Mouse (Mus musculus): ENCODE data around the gene Sv2c. TPM values are rescaled to one million over a fixed set of nuclear protein-coding genes. Genes with fewer than 3 reads are reported as not detected.
A peak's percentile ranks its signal among the peaks of the same experiment; 100 is the strongest.

Sv2c gene
- total RNA-seq, 2 experiments from 2014 or later = 0.32 to 0.33 TPM

DNA sequence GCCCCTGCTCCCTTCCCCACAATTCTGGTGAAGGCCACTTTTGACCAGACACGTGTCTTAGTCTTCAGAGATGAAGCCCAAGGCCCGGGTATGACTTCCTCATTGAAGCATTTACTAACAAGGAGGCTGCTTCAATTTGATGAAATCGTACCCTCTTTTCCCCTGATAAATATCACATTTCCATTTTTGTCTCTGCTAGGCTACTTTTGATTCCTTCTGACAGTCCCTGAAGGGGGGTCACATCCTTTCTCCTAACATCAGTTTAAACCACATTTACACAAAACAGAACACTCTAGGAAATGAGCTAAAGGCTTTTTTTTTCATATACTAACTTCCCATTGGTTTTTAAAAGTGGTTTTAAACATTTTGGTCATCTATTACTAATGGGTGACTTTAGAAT is 79.6 kb downstream of the Sv2c start:
- no peak for DNase-seq

DNA sequence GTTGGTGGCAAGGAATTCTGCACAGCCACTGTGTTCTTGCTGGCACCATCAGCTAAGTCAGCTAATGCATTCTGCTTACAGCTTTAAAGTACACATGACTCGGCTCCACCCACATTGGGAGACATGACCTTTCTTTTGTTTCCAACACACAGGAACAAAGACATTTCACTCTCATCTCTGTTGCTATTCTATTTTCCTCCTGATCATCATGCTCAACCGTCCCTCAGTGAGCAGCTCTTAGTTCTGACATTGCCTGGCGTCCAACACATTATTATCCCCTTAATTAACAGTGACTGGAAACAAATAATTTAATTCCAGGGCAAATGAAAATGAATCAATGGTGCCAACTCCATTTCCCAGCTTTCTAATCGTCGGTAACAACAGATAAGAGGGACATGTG is 87.0 kb downstream of the Sv2c start:
- DNase-seq = no peak

GRCm38 (mm10) chr13:96040275-96041042 is 91.9 kb downstream of the Sv2c start:
- DNase-seq = no peak

DNA sequence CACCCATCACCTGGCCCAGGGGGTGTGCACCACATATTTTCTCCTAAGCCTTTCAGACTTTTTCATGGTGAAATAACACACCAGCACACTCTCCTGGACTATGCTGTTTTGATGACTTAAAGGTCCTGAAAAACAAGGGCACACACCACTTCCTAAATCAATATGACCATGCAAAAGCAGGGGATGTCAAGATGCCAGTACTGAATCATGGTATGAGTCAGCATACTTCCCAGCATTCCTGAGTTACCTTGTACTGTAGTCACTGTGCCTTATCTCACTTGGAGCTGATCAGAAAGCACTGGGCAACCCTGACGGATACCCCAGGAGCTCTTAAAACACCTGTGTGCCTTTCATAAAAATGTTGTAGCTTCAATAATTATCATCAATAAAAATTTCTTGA is 92.8 kb downstream of the Sv2c start:
- no peak for DNase-seq

DNA sequence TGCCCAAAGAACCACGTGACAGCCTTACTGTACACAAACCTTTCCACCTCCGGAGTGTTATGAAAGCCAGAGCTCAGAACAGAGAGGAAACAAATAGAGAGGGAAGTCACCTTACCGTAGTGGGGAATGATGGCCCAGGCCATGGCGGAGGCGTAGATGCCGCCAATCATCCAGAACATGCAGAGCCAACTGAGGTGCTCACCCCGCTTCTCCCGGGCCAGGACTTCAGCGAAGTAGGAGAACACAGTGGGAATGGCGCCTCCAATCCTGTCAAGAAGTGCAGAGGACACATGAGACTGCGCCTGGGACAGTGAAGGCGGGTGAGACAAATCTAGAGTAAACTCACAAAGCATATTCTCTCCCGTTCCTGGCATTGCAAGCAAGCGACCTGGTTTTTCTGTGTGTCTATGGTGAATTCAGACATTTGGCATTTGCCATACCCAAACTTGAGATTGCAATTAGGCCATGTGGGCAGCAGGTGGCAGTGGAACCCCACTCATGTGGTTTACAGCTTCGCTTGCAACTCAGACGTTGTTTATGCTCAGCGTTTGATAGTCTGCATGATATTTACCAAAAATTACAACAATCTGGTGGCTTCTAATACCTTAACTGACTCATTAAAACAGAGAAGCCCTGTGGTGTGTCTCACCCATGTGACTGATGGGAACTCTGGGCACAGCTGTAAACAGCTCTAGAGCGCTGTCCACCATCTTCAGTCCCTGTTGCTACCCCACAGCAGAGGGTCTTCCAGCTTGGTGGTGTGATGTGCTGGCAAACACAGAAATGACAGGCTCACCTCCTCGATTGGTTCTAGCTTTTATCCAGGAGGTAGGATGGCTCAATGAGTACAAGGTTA is 101.8 kb downstream of the Sv2c start:
- peak; percentile 7 to 61 for DNase-seq

DNA sequence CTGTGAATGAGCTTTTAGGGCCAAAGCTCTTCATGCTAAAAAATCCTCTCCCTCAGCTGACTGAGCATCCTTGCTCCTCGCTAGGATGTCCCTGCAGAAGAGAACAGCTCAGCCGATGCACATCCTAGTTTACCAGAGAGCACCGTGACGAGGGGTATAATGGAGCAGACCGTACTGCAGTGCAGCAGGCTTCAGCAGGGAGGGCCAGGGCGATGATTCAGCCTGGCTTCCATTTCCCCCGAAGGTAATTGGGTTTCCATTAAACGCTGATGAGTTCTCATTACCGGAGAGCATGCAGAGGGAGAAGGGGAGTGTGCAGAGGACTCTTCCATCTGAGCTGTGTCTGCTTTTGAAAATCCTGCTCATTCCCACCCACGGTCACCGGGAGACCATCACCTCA is 108.5 kb downstream of the Sv2c start:
- DNase-seq = no peak

- DNase-seq = no peak
These were observed 116.9 kb downstream of the Sv2c start for GRCm38 (mm10) chr13:96015516-96015915.

- no peak for DNase-seq
These were observed 121.4 kb downstream of the Sv2c start for GRCm38 (mm10) chr13:96010861-96011511.

- no peak for DNase-seq
These were observed 123.4 kb downstream of the Sv2c start for GRCm38 (mm10) chr13:96008975-96009374.

GRCm38 (mm10) chr13:96008154-96008553 is 124.2 kb downstream of the Sv2c start:
- no peak for DNase-seq

DNA sequence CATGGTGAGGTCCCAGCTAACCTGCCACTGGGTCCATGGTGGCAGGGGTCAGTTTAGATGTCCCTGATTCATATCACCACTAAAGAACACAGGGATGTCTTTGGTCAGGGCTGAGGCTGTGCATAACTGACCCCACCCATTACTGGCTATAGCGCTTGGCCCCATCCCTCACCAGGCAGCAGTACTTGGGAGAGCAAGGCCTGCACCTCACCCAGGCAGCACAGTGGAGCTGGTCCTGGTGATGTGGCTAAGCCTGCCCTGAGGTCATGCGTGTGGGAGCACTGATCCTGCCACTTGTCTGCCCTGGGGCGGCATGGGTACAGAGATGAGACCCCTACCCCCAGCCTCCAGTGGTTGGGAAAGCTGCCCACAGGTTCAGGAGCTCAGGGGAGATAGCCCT is 128.8 kb downstream of the Sv2c start:
- DNase-seq = no peak

DNA sequence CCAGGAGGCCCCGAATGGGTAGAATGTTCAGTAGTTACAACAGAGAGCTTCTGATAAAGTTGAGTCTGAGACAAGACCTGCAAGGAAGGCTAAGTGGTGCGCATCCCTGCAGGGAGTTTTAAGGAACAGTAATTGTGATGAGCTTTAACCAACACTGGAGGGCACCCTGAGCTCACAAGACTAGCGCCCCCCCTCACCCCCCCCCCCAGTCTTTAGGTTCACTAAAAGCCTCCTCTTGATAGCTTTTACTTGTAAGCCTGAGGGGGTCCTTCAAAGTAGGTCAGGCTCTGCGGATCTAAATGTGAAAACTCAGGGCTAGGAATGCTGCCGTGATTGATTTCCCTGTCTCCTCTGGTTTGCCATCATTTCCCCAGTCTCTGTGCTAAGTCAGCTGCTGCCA is 129.9 kb downstream of the Sv2c start:
- DNase-seq = no peak

- DNase-seq = no peak
These were observed 133.0 kb downstream of the Sv2c start for GRCm38 (mm10) chr13:95999396-95999795.

DNA sequence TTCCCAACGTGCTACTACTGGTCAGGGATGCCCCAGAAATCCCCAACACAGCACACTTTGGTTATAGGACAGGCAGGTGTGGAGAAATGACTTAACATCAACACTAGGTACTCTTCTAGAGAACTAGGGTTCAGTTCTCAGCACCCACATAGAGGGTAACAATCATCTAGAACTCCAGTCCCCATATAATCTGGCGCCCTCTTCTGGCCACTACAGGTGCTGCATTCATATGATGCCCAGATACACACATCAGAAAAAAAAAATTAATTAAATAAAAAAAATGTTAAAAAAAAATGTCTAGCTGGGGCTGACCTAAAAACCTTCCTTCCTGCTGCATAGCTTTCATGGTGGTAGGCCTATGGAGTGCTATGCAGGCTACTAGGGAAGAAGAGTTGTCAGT is 135.1 kb downstream of the Sv2c start:
- no peak for DNase-seq

- no peak for DNase-seq
These were observed 137.4 kb downstream of the Sv2c start for GRCm38 (mm10) chr13:95994705-95995703.

DNA sequence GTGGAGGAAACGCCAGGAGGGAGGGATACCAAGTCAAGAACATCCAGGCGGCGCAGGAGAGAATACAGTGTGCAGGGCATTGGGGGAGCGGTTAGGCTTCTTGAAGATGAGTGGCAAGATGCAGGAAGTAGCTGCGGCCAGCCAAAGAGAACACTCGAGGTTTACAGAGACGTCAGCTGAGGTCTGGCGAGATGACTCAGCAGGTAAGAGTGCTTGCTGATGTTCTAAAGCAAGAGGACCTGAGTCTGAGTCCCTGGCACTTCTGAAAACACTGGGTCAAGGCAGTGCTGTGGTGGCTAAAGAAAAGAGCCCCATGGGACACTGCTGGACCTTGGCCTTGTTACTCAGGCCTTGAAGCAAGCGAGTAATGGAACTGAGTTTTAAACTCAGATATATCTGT is 144.2 kb downstream of the Sv2c start:
- DNase-seq = no peak

DNA sequence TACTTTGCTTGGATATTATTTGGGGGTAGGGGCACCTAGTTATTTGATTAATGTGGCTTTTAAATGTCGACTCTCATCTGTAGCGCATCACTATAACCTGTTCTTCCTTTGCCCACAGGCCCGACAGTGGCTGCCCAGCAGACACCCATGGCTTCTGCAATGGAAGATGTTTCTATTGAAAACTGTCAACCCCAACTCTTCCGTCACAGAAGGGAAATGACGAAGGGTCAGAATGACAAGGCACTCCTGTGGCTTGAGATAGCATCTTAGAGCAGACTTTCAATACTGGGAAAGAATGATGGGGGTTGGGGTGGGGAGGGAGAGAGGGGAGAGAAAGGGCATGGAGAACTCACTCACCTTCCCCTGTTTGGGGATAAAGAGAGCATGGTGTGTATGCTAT is 145.2 kb downstream of the Sv2c start:
- DNase-seq = no peak

DNA sequence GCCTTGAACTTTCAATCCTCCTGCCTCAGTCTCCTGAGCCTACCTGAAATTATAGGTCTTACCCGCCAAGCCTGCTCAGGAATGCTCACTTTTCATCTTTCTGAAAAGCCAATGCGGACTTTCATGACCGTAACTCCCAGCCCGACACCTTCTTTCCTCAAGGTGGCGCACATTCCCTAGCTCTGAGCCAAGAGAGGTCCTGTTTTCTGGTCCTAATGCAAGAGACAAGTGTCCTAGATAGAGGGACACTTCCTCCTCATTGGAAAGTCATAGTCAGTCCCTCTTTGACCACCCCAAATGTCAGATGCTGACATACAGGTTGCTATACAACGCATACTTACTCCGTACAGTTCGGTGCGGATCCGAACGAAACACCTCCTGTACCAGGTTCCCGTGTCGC is 146.0 kb downstream of the Sv2c start:
- DNase-seq = no peak

DNA sequence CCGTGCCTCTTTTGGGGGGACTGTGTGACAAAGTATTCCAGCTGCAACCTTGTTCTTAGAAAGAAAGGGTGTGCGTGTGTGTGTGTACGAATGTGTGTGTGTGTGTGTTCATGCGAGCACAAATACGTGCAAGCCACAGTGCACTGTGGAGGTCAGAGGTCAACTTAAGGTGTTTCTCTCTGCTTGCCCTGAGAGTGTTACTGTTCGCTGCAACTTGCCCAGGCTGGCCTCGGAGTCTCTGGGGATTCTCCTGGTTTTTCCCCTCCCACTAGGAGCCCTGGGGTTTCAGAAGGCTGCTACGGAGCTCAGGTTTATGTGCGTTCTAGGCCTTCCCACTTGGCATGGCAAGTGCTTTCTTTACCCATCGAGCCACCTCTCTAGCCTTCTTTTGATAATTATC is 157.2 kb downstream of the Sv2c start:
- DNase-seq = no peak

- DNase-seq = no peak
These were observed 158.3 kb downstream of the Sv2c start for GRCm38 (mm10) chr13:95974106-95974505.

DNA sequence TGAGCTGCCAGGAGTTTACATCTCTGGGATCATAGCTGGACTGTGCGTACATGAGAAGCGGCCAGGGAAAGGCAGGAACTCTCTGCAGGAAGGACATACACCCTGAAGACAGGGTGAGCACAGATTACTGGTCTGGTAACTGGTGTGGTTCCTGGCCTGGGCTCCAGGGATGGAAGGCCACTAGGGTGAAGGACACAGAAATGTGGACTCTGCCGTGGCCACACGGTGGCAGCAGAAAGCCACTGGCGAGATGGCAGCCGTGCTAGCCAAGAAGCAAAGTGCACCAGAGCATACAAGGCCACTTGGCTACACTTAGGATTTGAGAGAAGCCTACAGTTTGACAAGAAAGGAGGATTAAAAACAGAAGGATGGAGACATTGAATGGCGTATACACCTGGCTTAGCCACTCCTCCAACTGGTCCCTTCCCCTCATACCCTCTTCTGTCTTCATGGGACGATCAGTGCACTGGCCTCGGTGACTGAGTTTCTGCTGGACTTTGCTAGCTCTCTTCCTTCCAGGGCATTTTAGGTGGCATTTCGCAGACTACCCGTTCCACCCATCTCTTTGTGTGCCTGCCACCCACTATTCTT is 158.9 kb downstream of the Sv2c start:
- peak; percentile 67 to 81 for DNase-seq

Measured in heart, adult 18-20 months (tissue).